Mouse (Mus musculus) bone marrow, adult 2 months (tissue): ENCODE measurements around the gene Wdr60.

ENCODE experiments used
- CTCF ChIP-seq: fragments of 200-500 bp; IDR thresholded peaks from 2 replicates; pipeline ENCODE4 v1.5.1; 2011; ENCODE audit warnings: low read length, control low read depth; ENCODE audit not compliant: control insufficient read depth, insufficient read depth
- POLR2A ChIP-seq: fragments of 200-500 bp; IDR thresholded peaks from 2 replicates; pipeline ENCODE4 v1.6.1; 2011; ENCODE audit warnings: low read depth, mild to moderate bottlenecking, control low read depth, low read length, borderline replicate concordance; ENCODE audit not compliant: control insufficient read depth

GRCm38 (mm10) chr12:116194641-116195040, 68.2 kb downstream of the Wdr60 start:
- TF ChIP-seq CTCF (no peak), POLR2A (no peak)
